Mouse (Mus musculus): ENCODE measurements around the gene Trim16. TPM values are rescaled to one million over a fixed set of nuclear protein-coding genes. Genes with fewer than 3 reads are reported as not detected.

The Trim16 gene
- total RNA-seq, 2 experiments from 2014 or later = 5.8 to 6.7 TPM

DNA sequence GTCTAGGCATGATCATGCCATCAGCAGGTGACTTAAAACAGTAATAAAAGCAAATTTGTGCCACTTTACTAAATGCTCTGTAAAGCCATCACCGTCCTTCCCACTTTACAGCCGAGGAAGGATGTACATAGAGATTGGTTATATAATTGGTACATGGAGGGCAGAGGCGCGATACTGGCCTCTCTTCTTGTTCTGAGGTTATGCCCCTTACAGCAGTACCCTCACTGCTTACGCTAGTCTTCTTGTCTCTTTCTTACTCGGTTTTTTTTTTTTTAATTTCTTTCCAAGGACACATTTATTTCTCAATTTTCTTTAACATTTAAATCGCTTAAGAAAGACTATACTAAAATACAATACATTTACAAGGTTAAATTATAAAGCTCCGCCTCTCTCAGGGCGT, 58.7 kb downstream of the Trim16 start:
- DNase-seq = no peak
- intact Hi-C loops (cut with DNase I) = no loop called here

- intact Hi-C loops (cut with DNase I) = no loop called here
- DNase-seq = peak; percentile 98 to 99
These were observed 59.4 kb downstream of the Trim16 start, which contains the start of gene Tvp23b for GRCm38 (mm10) chr11:62879220-62880048. Tvp23b (plus strand) TSS chr11:62879455.

DNA sequence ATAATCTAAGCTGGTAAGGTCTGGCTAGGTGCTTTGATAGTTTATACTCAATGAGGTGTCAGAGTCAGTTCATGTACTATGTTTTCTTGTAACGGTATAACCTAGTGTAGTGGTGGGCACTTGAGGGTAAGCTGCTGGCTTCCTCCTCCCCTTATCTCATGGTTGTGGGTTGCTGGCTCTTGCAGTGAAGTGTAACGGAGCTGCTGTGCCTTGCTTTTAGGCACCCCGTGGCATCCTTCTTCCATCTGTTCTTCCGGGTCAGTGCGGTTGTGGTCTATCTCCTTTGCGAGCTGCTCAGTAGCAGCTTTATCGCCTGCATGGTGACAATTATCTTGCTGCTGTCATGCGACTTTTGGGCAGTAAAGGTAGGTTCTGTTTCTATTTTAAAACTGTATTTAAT, 63.4 kb downstream of the Trim16 start:
- intact Hi-C loops (cut with DNase I) = no loop called here
- DNase-seq = no peak

DNA sequence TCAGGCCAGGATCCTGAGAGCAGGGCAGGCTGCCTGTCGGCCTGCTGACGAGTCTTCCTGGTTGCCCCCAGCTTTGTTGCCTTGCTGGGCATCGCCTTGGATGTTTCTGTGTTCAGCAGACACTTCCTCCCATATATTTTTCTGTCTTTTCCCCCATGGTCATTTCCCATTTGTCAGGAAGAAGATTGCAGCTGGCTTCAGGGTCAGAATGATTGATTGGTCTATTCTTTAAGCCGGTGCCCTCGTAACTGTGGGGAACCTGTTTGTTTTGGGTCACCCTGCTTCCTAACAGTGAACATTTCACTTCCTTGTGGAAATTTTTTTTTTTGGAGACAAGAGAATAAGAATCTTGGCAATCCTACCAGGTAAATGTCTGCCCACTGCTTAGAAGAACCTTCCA, 65.3 kb downstream of the Trim16 start:
- intact Hi-C loops (cut with DNase I) = no loop called here
- no peak for DNase-seq

- intact Hi-C loops (cut with DNase I) = no loop called here
- no peak for DNase-seq
These were observed 70.8 kb downstream of the Trim16 start for GRCm38 (mm10) chr11:62890796-62891195.

- no peak for DNase-seq
- intact Hi-C loops (cut with DNase I) = no loop called here
These were observed 71.7 kb downstream of the Trim16 start for GRCm38 (mm10) chr11:62891763-62892162.

Other genes starting within 250 kb of the Trim16 start
- 1 to 10 TPM; 3.4 to 4.5 TPM for gene Trpv2, start 245.7 kb upstream of the Trim16 start, total RNA-seq (2021)
- gene Lrrc75a, start 171.7 kb upstream of the Trim16 start, total RNA-seq (2021) = 1 to 10 TPM; 6.3 to 7.9 TPM
- gene Mmgt2, start 171.6 kb upstream of the Trim16 start, total RNA-seq (2021) = 10 to 100 TPM in 1 of 2 experiments, 1 to 10 TPM in 1; 10.0 to 10.3 TPM
- gene Zfp287, start 88.3 kb upstream of the Trim16 start, total RNA-seq (2021) = 1 to 10 TPM; 2.8 to 3.0 TPM
- not detected for gene Gm10428, start 67.1 kb upstream of the Trim16 start, total RNA-seq (2021)
- 1 to 10 TPM; 1.0 to 1.4 TPM for gene Zfp286, start 30.8 kb upstream of the Trim16 start, total RNA-seq (2021)
- gene Fbxw10, start 26.8 kb downstream of the Trim16 start, total RNA-seq (2021) = under 1 TPM; 0.43 to 0.49 TPM
- 10 to 100 TPM; 18.5 to 19.2 TPM for gene Tvp23b, start 59.2 kb downstream of the Trim16 start, total RNA-seq (2021)
- gene Cdrt4, start 131.0 kb downstream of the Trim16 start, total RNA-seq (2021) = not detected
- gene Tekt3, start 241.4 kb downstream of the Trim16 start, total RNA-seq (2021) = not detected